Mouse (Mus musculus) lung, embryonic 16.5 days (tissue): ENCODE measurements around the gene Gm9913. TPM values are rescaled to one million over a fixed set of nuclear protein-coding genes. Genes with fewer than 3 reads are reported as not detected.

Experiments
- ATAC-seq: fragments of 200-750 bp; cut with Nextera tagmentation; 2 replicates; pipeline ENCODE4 v1.8.0; 2017; ENCODE audit warnings: low read depth, mild to moderate bottlenecking, moderate library complexity
- H3K27ac ChIP-seq: fragments of 300-500 bp; sonication (generic); 2 replicates; pipeline ENCODE4 v1.5.1; 2014; ENCODE audit warnings: mild to moderate bottlenecking, control low read depth, low read length
- H3K27me3 ChIP-seq: fragments of 300-500 bp; sonication (generic); 2 replicates; pipeline ENCODE4 v1.6.1; 2014; ENCODE audit warnings: low read depth, low read length, mixed read lengths; ENCODE audit not compliant: control insufficient read depth, insufficient read depth
- H3K36me3 ChIP-seq: fragments of 300-500 bp; sonication (generic); 2 replicates; pipeline ENCODE4 v1.6.1; 2014; ENCODE audit warnings: low read length; ENCODE audit not compliant: control insufficient read depth, insufficient read depth
- H3K4me1 ChIP-seq: fragments of 300-500 bp; sonication (generic); replicated peaks from 2 replicates; pipeline ENCODE4 v1.6.1; 2014; ENCODE audit warnings: low read length, mixed read lengths; ENCODE audit not compliant: control insufficient read depth, insufficient read depth
- H3K4me2 ChIP-seq: fragments of 300-500 bp; sonication (generic); 2 replicates; pipeline ENCODE4 v1.6.1; 2014; ENCODE audit warnings: low read depth, low read length, control low read depth
- H3K4me3 ChIP-seq: fragments of 300-500 bp; sonication (generic); 2 replicates; pipeline ENCODE4 v1.5.1; 2014; ENCODE audit warnings: mild to moderate bottlenecking, low read length, control low read depth
- H3K9ac ChIP-seq: fragments of 300-500 bp; sonication (generic); 2 replicates; pipeline ENCODE4 v1.6.1; 2014; ENCODE audit warnings: low read length, control low read depth
- H3K9me3 ChIP-seq: fragments of 300-500 bp; sonication (generic); 2 replicates; pipeline ENCODE4 v1.6.1; 2016; ENCODE audit warnings: low read length; ENCODE audit not compliant: control insufficient read depth
- WGBS: fragments of 180-500 bp; shearing (Covaris S2); extraction: QIAGEN DNeasy Blood & Tissue Kit; methylation state at CpG from one replicate; pipeline ENCODE4 v1.1.7; 2014; 5-methylcytosine and 5-hydroxymethylcytosine counted together
- polyA plus RNA-seq: library from polyadenylated mRNA; unstranded; fragments of >200 nt; fragmentation: Nextera tagmentation; extraction: Ambion mirVana; gene quantifications from 2 replicates; pipeline ENCODE4 v1.2.1, GENCODE M21; 2015

The Gm9913 gene
- polyA plus RNA-seq, 1 experiment from 2014 or later = 0.35 TPM

GRCm38 (mm10) chr2:125476231-125476630 lies 28.7 kb upstream of the Gm9913 start:
- Histone ChIP-seq H3K4me3 (no peak overlapping the region), H3K36me3 (no peaks in the 10 kb centered on the region), H3K27ac (peak overlapping the region; percentile 34; the same call in 1 of the 2 replicates), H3K4me1 (peaks cover 13% of the 10 kb centered on the region), H3K9me3 (no peaks in the 10 kb centered on the region), H3K4me2 (no peak overlapping the region), H3K27me3 (no peaks in the 10 kb centered on the region), H3K9ac (no peak overlapping the region)
- 59% methylated on average over 3 of the region's 3 CpGs for WGBS
- ATAC-seq = no peak

GRCm38 (mm10) chr2:125477367-125477766 lies 27.5 kb upstream of the Gm9913 start:
- no peaks in the 10 kb centered on the region for H3K27me3 ChIP-seq
- no peak overlapping the region for H3K4me2 ChIP-seq
- no peaks in the 10 kb centered on the region for H3K36me3 ChIP-seq
- H3K4me1 ChIP-seq = peaks cover 14% of the 10 kb centered on the region
- H3K27ac ChIP-seq = no peak overlapping the region
- H3K4me3 ChIP-seq = no peak overlapping the region
- WGBS = 73% methylated on average over 3 of the region's 3 CpGs
- H3K9ac ChIP-seq = no peak overlapping the region
- H3K9me3 ChIP-seq = no peaks in the 10 kb centered on the region
- no peak for ATAC-seq

DNA sequence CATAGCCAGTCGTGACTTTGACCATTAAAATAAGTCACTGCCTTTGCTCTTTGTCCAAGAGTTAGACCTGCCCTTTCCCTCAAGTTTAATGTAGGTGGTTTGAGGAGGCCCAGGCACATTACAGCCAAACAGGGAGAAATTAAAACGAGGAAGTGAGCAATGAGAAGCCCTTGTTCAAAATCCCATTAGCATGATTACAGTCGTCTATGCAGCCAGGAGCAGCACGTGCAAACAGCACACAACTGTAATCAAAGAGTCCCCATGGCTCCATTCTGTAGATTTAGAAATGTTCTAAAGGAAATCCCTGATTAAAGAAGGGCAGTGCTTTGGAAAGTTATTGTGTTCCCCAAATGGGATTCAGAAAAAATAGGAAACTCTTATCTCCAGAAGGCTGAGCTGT lies 26.2 kb upstream of the Gm9913 start:
- Histone ChIP-seq H3K36me3 (no peaks in the 10 kb centered on the region), H3K4me3 (no peak overlapping the region), H3K27me3 (no peaks in the 10 kb centered on the region), H3K9me3 (no peaks in the 10 kb centered on the region), H3K9ac (no peak overlapping the region), H3K27ac (no peak overlapping the region), H3K4me2 (no peak overlapping the region), H3K4me1 (peaks cover 12% of the 10 kb centered on the region)
- no peak for ATAC-seq
- whole genome bisulfite sequencing = 53% methylated on average over 4 of the region's 4 CpGs

- Histone ChIP-seq H3K27me3 (no peaks in the 10 kb centered on the region), H3K36me3 (no peaks in the 10 kb centered on the region), H3K4me1 (peaks cover 14% of the 10 kb centered on the region), H3K4me3 (no peak overlapping the region), H3K9me3 (no peaks in the 10 kb centered on the region), H3K9ac (no peak overlapping the region), H3K27ac (peak overlapping the region; percentile 83), H3K4me2 (0 out of 2 replicates have a peak overlapping the region, but pooled peaks have one; percentile 4)
- 36% methylated on average over 5 of the region's 5 CpGs for WGBS
- peak; percentile 93 for ATAC-seq
These were observed 24.8 kb upstream of the Gm9913 start for GRCm38 (mm10) chr2:125480057-125480456.

DNA sequence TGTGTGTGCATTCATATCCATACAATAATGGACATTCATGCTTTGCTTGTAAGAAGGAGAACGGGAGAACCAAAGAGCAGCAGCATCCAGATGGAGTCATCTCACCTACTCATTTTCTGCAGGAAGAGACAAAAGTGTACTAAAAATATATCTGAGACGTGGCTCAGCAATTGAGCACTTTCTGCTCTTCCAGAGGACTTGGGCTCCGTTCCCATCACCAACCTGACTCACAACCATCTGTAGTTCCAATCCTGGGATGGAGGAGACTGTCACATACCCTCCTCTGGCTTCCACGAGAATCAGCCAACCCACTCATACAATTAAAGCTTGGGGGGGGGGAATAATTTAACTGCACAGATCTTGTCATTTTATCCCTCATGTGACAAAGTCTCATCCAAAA lies 23.8 kb upstream of the Gm9913 start:
- Histone ChIP-seq H3K27ac (peak overlapping the region; percentile 74), H3K4me2 (no peak overlapping the region), H3K36me3 (no peaks in the 10 kb centered on the region), H3K9ac (no peak overlapping the region), H3K4me1 (peaks cover 13% of the 10 kb centered on the region), H3K27me3 (no peaks in the 10 kb centered on the region), H3K9me3 (no peaks in the 10 kb centered on the region), H3K4me3 (no peak overlapping the region)
- 76% methylated on average over 4 of the region's 4 CpGs for WGBS
- no peak for ATAC-seq

GRCm38 (mm10) chr2:125481531-125482317 lies 23.2 kb upstream of the Gm9913 start:
- no peaks in the 10 kb centered on the region for H3K9me3 ChIP-seq
- no peak overlapping the region for H3K4me3 ChIP-seq
- H3K4me2 ChIP-seq = no peak overlapping the region
- WGBS = 87% methylated on average over 9 of the region's 9 CpGs
- H3K9ac ChIP-seq = no peak overlapping the region
- ATAC-seq = no peak
- peak overlapping the region; percentile 25; the same call in 1 of the 2 replicates for H3K27ac ChIP-seq
- no peaks in the 10 kb centered on the region for H3K36me3 ChIP-seq
- no peaks in the 10 kb centered on the region for H3K27me3 ChIP-seq
- peaks cover 9% of the 10 kb centered on the region; the same call in 1 of the 2 replicates for H3K4me1 ChIP-seq

- no peaks in the 10 kb centered on the region for H3K9me3 ChIP-seq
- H3K27ac ChIP-seq = peak overlapping the region; percentile 48
- H3K9ac ChIP-seq = no peak overlapping the region
- ATAC-seq = peak; percentile 72
- no peaks in the 10 kb centered on the region for H3K27me3 ChIP-seq
- H3K36me3 ChIP-seq = no peaks in the 10 kb centered on the region
- H3K4me2 ChIP-seq = no peak overlapping the region
- H3K4me1 ChIP-seq = peaks cover 9% of the 10 kb centered on the region; the same call in 1 of the 2 replicates
- H3K4me3 ChIP-seq = no peak overlapping the region
These were observed 20.7 kb upstream of the Gm9913 start for GRCm38 (mm10) chr2:125484164-125484563.

DNA sequence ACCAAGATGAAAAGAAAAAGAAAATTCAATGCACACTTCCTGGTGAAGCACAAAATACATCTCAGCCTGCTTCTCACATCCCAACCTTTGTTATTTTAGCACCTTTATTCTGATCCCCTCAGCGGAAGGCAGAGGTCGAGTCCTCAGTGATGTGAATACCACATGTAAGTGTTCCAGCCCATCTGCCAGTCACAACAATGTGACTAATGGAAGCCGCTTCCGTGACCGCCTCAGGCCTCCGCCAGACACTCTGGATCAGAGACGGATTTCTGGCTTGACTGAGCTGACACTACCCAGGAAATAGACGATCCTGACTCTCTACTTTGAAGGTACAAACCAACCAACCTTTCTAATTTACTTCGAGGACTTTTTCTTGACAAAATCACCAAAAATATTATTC lies 20.0 kb upstream of the Gm9913 start:
- H3K9ac ChIP-seq = no peak overlapping the region
- no peak overlapping the region for H3K4me2 ChIP-seq
- ATAC-seq = no peak
- H3K36me3 ChIP-seq = no peaks in the 10 kb centered on the region
- peak overlapping the region; percentile 48 for H3K27ac ChIP-seq
- no peaks in the 10 kb centered on the region for H3K27me3 ChIP-seq
- no peaks in the 10 kb centered on the region for H3K9me3 ChIP-seq
- 70% methylated on average over 9 of the region's 9 CpGs for WGBS
- H3K4me3 ChIP-seq = no peak overlapping the region
- peaks cover 8% of the 10 kb centered on the region; the same call in 1 of the 2 replicates for H3K4me1 ChIP-seq

GRCm38 (mm10) chr2:125489979-125490378 lies 14.9 kb upstream of the Gm9913 start:
- H3K9me3 ChIP-seq = no peaks in the 10 kb centered on the region
- no peak overlapping the region for H3K4me3 ChIP-seq
- no peaks in the 10 kb centered on the region for H3K27me3 ChIP-seq
- H3K27ac ChIP-seq = no peak overlapping the region
- 75% methylated on average over 1 of the region's 1 CpGs for WGBS
- no peak for ATAC-seq
- H3K4me2 ChIP-seq = no peak overlapping the region
- H3K36me3 ChIP-seq = no peaks in the 10 kb centered on the region
- H3K4me1 ChIP-seq = peaks cover 10% of the 10 kb centered on the region; the same call in 1 of the 2 replicates
- no peak overlapping the region for H3K9ac ChIP-seq
